Mouse (Mus musculus) MEL (cell line): Measurements from ENCODE around the gene Pdcd2l.

Experiments
- BHLHE40 ChIP-seq: IDR thresholded peaks from 2 replicates; pipeline ENCODE4 v1.6.1; 2012; ENCODE audit warnings: low read depth, mild to moderate bottlenecking, inconsistent platforms, low read length, improper control_type of control experiment, borderline replicate concordance
- CTCF ChIP-seq, 3 experiments: IDR thresholded peaks in 2 of 3; conservative IDR thresholded peaks in 1 of 3; 2 replicates each; pipeline ENCODE4 v1.5.1; 2011 to 2012; ENCODE audit warnings: low read length in 3 of 3, low read depth in 2 of 3, mild to moderate bottlenecking in 2 of 3, improper control_type of control experiment in 1 of 3, inconsistent platforms in 1 of 3, mixed read lengths in 1 of 3, moderate library complexity in 1 of 3; ENCODE audit not compliant: control insufficient read depth in 1 of 3, insufficient read depth in 1 of 3, poor library complexity in 1 of 3, severe bottlenecking in 1 of 3
- EP300 ChIP-seq, 2 experiments: IDR thresholded peaks; 2 replicates each; pipeline ENCODE4 v1.6.1; 2011; ENCODE audit warnings: improper control_type of control experiment in 2 of 2, low read length in 2 of 2, low read depth in 1 of 2, mild to moderate bottlenecking in 1 of 2
- NRF1 ChIP-seq: IDR thresholded peaks from 2 replicates; pipeline ENCODE4 v1.6.1; 2014; ENCODE audit warnings: low read depth, mild to moderate bottlenecking, inconsistent platforms, low read length, improper control_type of control experiment, moderate library complexity; ENCODE audit not compliant: poor library complexity, insufficient read depth, severe bottlenecking
- POLR2A ChIP-seq, 2 experiments: IDR thresholded peaks; 2 replicates each; pipeline ENCODE4 v1.6.1; 2011 to 2012; ENCODE audit warnings: low read length in 2 of 2, mild to moderate bottlenecking in 2 of 2, control low read depth in 1 of 2, improper control_type of control experiment in 1 of 2, low read depth in 1 of 2, moderate library complexity in 1 of 2; ENCODE audit not compliant: control insufficient read depth in 1 of 2, insufficient read depth in 1 of 2, poor library complexity in 1 of 2
- POLR2AphosphoS5 ChIP-seq: IDR thresholded peaks from 2 replicates; pipeline ENCODE4 v1.6.1; 2012; ENCODE audit warnings: low read depth, borderline replicate concordance, mild to moderate bottlenecking, inconsistent platforms, low read length, moderate library complexity, mixed read lengths
- USF2 ChIP-seq, 2 experiments: IDR thresholded peaks; 2 replicates each; pipeline ENCODE4 v1.6.1; 2011 to 2012; ENCODE audit warnings: improper control_type of control experiment in 2 of 2, low read length in 2 of 2, borderline replicate concordance in 1 of 2, inconsistent platforms in 1 of 2, low read depth in 1 of 2, mild to moderate bottlenecking in 1 of 2; ENCODE audit not compliant: insufficient read depth in 1 of 2
- ZC3H11A ChIP-seq: IDR thresholded peaks from 2 replicates; pipeline ENCODE4 v1.6.1; 2012; ENCODE audit warnings: low read depth, mild to moderate bottlenecking, inconsistent platforms, low read length, improper control_type of control experiment

GRCm38 (mm10) chr7:34189376-34189989 lies 7.0 kb downstream of the Pdcd2l start:
- no peak for TF ChIP-seq POLR2AphosphoS5
- TF ChIP-seq USF2 (IDR thresholded peaks at IDR 0.05; ENCODE audit: borderline replicate concordance in 1 of 2, insufficient read depth in 1 of 2, low read depth in 1 of 2, low read length in 2 of 2), result no peak
- 0 out of 4 replicates have a peak, but pooled peaks of 1 of the 2 experiments have one; percentile 31 for TF ChIP-seq EP300 (IDR thresholded peaks at IDR 0.05; ENCODE audit: low read depth in 1 of 2, low read length in 2 of 2)
- TF ChIP-seq CTCF (IDR thresholded peaks at IDR 0.05 in 2 of 3, conservative IDR thresholded peaks at IDR 0.05 in 1 of 3; ENCODE audit: control insufficient read depth in 1 of 3, insufficient read depth in 1 of 3, low read depth in 2 of 3, low read length in 3 of 3, poor library complexity in 1 of 3, severe bottlenecking in 1 of 3), result no peak
- no peak for TF ChIP-seq ZC3H11A
- TF ChIP-seq BHLHE40, result peak; percentile 33; the same call in 1 of the 2 replicates
- TF ChIP-seq NRF1, result no peak
- TF ChIP-seq POLR2A (IDR thresholded peaks at IDR 0.05; ENCODE audit: control insufficient read depth in 1 of 2, insufficient read depth in 1 of 2, low read depth in 1 of 2, low read length in 2 of 2, poor library complexity in 1 of 2), result no peak
